Mouse (Mus musculus): ENCODE results near the gene Gm20388. TPM values are rescaled to one million over a fixed set of nuclear protein-coding genes. Genes with fewer than 3 reads are reported as not detected.
A peak's percentile ranks its signal among the peaks of the same experiment; 100 is the strongest.

Gene Gm20388
- polyA plus RNA-seq, 1 experiment from 2014 or later = 7.4 TPM

DNA sequence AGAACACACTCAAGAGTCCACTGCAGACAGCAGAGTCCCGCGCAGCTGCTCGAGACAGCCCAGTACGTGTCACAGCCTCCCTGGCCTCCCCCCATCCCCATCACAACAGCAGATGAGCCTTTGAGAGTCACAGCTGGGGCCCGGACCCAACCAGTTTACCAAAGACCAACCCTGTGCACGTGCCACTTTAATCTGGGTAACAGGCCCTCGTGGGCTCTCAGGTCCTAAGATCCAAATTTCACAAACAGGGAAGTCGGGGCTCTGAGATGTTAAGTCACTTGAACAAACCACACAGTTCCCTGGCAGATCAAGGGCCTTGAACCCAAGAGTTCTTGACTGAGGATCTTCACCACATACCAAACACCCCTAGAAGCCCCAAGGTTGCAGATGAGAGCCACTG, 2010.9 kb downstream of the Gm20388 start:
- no peaks in the 10 kb centered on the region for H3K27me3 ChIP-seq
- H3K9me3 ChIP-seq (replicated peaks) = no peaks in the 10 kb centered on the region
- peak overlapping the region; percentile 65; the same call in 1 of the 2 replicates for H3K27ac ChIP-seq
- no peak overlapping the region for H3K9ac ChIP-seq
- H3K4me3 ChIP-seq (replicated peaks) = no peak overlapping the region
- H3K36me3 ChIP-seq = no peaks in the 10 kb centered on the region
- ATAC-seq (replicated peaks; ENCODE audit: low FRiP score) = no peak
- WGBS = 74% methylated on average over 8 of the region's 8 CpGs
- H3K4me2 ChIP-seq = no peak overlapping the region
- peaks cover 33% of the 10 kb centered on the region for H3K4me1 ChIP-seq

DNA sequence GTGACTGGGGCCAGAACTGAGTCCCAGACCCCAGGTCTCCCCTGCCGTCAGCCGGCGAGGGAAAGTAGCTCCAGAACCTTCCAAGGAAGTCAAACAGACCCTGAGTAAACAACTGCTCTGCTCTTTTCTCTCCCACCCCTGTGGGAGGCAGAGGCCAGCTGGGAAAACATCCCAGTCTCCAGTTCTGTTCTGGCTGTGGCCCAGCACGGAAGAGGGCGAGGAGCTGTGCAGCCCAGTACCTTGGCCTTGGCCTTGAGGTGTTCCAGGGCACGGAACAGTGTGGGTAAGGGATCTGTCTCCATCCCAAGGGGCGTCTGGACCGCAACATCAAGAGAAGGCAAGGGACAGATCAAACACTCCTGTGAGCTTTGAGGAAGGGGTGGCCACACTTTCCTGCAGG, 2011.5 kb downstream of the Gm20388 start:
- 21% methylated on average over 8 of the region's 8 CpGs for WGBS
- no peaks in the 10 kb centered on the region for H3K27me3 ChIP-seq
- no peak overlapping the region for H3K4me2 ChIP-seq
- H3K9me3 ChIP-seq (replicated peaks) = no peaks in the 10 kb centered on the region
- no peak overlapping the region for H3K4me3 ChIP-seq (replicated peaks)
- no peak for ATAC-seq (replicated peaks; ENCODE audit: low FRiP score)
- peaks cover 33% of the 10 kb centered on the region for H3K4me1 ChIP-seq
- no peak overlapping the region for H3K9ac ChIP-seq
- H3K27ac ChIP-seq = peak overlapping the region; percentile 65; the same call in 1 of the 2 replicates
- H3K36me3 ChIP-seq = no peaks in the 10 kb centered on the region

GRCm38 (mm10) chr8:121924681-121925080, 2014.0 kb downstream of the Gm20388 start:
- Histone ChIP-seq H3K9ac (no peak overlapping the region), H3K4me2 (no peak overlapping the region), H3K27ac (no peak overlapping the region), H3K36me3 (no peaks in the 10 kb centered on the region), H3K27me3 (no peaks in the 10 kb centered on the region), H3K9me3 (replicated peaks) (no peaks in the 10 kb centered on the region), H3K4me1 (peaks cover 21% of the 10 kb centered on the region), H3K4me3 (replicated peaks) (no peak overlapping the region)
- 90% methylated on average over 5 of the region's 5 CpGs for WGBS
- no peak for ATAC-seq (replicated peaks; ENCODE audit: low FRiP score)

GRCm38 (mm10) chr8:121925624-121926023, 2015.0 kb downstream of the Gm20388 start:
- Histone ChIP-seq H3K4me2 (no peak overlapping the region), H3K9me3 (replicated peaks) (no peaks in the 10 kb centered on the region), H3K4me1 (peaks cover 19% of the 10 kb centered on the region), H3K27ac (no peak overlapping the region), H3K4me3 (replicated peaks) (no peak overlapping the region), H3K27me3 (no peaks in the 10 kb centered on the region), H3K9ac (no peak overlapping the region), H3K36me3 (no peaks in the 10 kb centered on the region)
- WGBS = 28% methylated on average over 10 of the region's 10 CpGs
- ATAC-seq (replicated peaks; ENCODE audit: low FRiP score) = no peak

- no peaks in the 10 kb centered on the region for H3K36me3 ChIP-seq
- H3K4me3 ChIP-seq (replicated peaks) = no peak overlapping the region
- H3K4me2 ChIP-seq = no peak overlapping the region
- no peak overlapping the region for H3K27ac ChIP-seq
- no peak for ATAC-seq (replicated peaks; ENCODE audit: low FRiP score)
- peaks cover 15% of the 10 kb centered on the region for H3K4me1 ChIP-seq
- H3K9me3 ChIP-seq (replicated peaks) = no peaks in the 10 kb centered on the region
- 56% methylated on average over 8 of the region's 8 CpGs for WGBS
- H3K27me3 ChIP-seq = no peaks in the 10 kb centered on the region
- H3K9ac ChIP-seq = no peak overlapping the region
Measured at GRCm38 (mm10) chr8:121926266-121926665, 2015.6 kb downstream of the Gm20388 start.

- H3K27ac ChIP-seq = no peak overlapping the region
- no peak overlapping the region for H3K9ac ChIP-seq
- 37% methylated on average over 8 of the region's 8 CpGs for WGBS
- H3K36me3 ChIP-seq = no peaks in the 10 kb centered on the region
- H3K4me3 ChIP-seq (replicated peaks) = no peak overlapping the region
- ATAC-seq (replicated peaks; ENCODE audit: low FRiP score) = no peak
- no peak overlapping the region for H3K4me2 ChIP-seq
- H3K9me3 ChIP-seq (replicated peaks) = no peaks in the 10 kb centered on the region
- peaks cover 4% of the 10 kb centered on the region for H3K4me1 ChIP-seq
- no peaks in the 10 kb centered on the region for H3K27me3 ChIP-seq
Measured at GRCm38 (mm10) chr8:121927316-121927715, 2016.7 kb downstream of the Gm20388 start.

DNA sequence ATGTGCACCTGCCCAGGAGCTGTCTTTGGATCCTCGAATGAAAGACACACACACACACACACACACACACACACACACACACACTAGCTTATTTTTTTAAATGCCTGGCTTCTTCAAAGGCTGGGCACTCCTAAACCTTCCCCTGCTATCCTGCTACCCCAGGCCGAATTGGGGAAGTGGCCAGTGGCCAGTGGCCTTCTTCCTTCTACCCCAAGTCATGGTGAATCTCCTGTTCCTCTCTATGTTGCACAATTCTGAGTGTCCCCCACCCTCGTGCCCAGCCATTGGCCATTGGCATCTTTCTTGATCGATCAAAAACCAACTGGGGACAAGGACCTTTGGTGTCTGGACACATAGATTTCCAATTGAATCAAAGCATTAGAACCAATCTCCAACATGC, 2019.4 kb downstream of the Gm20388 start:
- Histone ChIP-seq H3K36me3 (no peaks in the 10 kb centered on the region), H3K27me3 (no peaks in the 10 kb centered on the region), H3K9ac (no peak overlapping the region), H3K9me3 (replicated peaks) (no peaks in the 10 kb centered on the region), H3K4me3 (replicated peaks) (no peak overlapping the region), H3K27ac (no peak overlapping the region), H3K4me1 (0 out of 2 replicates have a peak, but pooled peaks cover 4% of the 10 kb centered on the region), H3K4me2 (no peak overlapping the region)
- 82% methylated on average over 4 of the region's 4 CpGs for WGBS
- ATAC-seq (replicated peaks; ENCODE audit: low FRiP score) = no peak

- 78% methylated on average over 7 of the region's 7 CpGs for WGBS
- no peak overlapping the region for H3K4me2 ChIP-seq
- no peaks in the 10 kb centered on the region for H3K36me3 ChIP-seq
- no peak overlapping the region for H3K9ac ChIP-seq
- no peak overlapping the region for H3K4me3 ChIP-seq (replicated peaks)
- no peak for ATAC-seq (replicated peaks; ENCODE audit: low FRiP score)
- H3K4me1 ChIP-seq = 0 out of 2 replicates have a peak, but pooled peaks cover 4% of the 10 kb centered on the region
- no peaks in the 10 kb centered on the region for H3K27me3 ChIP-seq
- H3K27ac ChIP-seq = no peak overlapping the region
- H3K9me3 ChIP-seq (replicated peaks) = no peaks in the 10 kb centered on the region
Measured at GRCm38 (mm10) chr8:121931571-121931970, 2020.9 kb downstream of the Gm20388 start.

DNA sequence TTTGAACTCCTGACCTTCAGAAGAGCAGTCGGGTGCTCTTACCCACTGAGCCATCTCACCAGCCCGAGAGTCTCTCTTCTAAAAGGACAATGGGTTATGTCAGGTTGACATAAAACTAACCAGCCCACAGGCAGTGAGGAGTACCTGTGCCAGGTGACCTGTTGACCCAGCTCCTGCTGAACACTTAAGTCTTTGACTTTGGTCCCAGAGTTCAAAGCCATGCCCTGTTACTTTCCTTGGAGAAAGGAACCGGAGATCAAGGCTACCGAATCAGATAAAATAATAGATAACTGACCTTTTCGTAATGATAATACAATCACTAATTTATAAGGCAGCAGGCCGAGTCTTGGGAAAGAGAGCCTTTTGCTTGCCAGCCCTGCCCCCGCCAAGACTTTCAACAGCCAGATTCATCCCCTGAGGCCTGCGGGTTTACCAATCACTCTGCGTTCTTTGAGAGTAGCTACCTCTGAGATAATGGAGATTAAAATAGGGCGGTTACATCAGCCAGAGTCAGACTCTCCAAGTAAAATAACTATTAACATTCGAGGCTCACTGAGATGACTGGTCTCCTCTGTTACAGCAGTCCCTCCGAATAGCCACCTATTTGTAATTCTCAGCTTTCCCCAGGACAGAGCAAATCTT, 2021.5 kb downstream of the Gm20388 start:
- H3K9ac ChIP-seq = no peak overlapping the region
- H3K4me3 ChIP-seq (replicated peaks) = no peak overlapping the region
- no peak for ATAC-seq (replicated peaks; ENCODE audit: low FRiP score)
- WGBS = 76% methylated on average over 12 of the region's 12 CpGs
- H3K9me3 ChIP-seq (replicated peaks) = no peaks in the 10 kb centered on the region
- H3K36me3 ChIP-seq = no peaks in the 10 kb centered on the region
- no peak overlapping the region for H3K27ac ChIP-seq
- H3K4me2 ChIP-seq = no peak overlapping the region
- 0 out of 2 replicates have a peak, but pooled peaks cover 4% of the 10 kb centered on the region for H3K4me1 ChIP-seq
- H3K27me3 ChIP-seq = no peaks in the 10 kb centered on the region

DNA sequence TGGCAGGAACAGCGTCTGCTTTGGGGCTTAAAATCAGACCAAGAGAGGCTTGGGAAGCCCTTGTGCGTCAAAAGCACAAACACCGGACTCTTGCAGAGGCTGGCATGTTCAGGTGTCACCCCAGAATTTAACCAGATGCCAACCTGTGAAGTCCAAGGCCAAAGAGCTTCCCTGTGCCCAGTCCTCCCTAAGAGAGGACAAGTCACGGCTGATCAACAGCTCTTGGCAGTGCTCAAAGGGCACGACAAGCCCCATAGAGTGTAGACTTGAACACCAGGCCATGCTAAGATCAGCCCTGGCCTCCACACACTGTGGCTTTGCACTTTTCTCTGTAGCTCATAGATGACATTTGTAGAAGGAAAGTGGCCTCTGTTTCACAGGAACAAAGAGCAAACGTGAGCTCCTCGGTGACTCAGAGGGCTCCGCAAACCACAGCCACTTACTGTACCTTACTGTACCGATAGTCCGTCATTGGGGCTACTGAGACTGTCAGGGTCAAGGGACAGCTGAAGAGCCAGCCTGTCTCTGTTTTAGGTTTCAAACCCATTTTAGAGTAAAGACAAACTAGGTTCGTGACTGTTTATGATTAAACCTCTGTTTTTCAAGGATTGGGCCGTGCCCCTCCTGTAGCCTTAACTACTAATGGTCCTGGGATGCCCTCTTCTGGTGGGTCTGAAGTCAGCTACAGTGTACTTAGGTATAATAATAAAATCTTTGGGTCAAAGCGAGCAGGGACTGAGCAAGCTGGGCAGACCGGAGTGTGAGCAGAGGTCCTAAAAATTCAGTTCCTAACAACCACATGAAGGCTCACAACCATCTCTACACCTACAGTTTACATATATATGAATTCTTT, 2022.3 kb downstream of the Gm20388 start:
- WGBS = 87% methylated on average over 14 of the region's 14 CpGs
- no peak overlapping the region for H3K4me2 ChIP-seq
- no peak overlapping the region for H3K27ac ChIP-seq
- H3K9me3 ChIP-seq (replicated peaks) = no peaks in the 10 kb centered on the region
- no peaks in the 10 kb centered on the region for H3K27me3 ChIP-seq
- no peak overlapping the region for H3K9ac ChIP-seq
- 0 out of 2 replicates have a peak, but pooled peaks cover 4% of the 10 kb centered on the region for H3K4me1 ChIP-seq
- ATAC-seq (replicated peaks; ENCODE audit: low FRiP score) = no peak
- no peak overlapping the region for H3K4me3 ChIP-seq (replicated peaks)
- no peaks in the 10 kb centered on the region for H3K36me3 ChIP-seq

GRCm38 (mm10) chr8:121934506-121934905, 2023.9 kb downstream of the Gm20388 start:
- H3K27me3 ChIP-seq = no peaks in the 10 kb centered on the region
- no peak for ATAC-seq (replicated peaks; ENCODE audit: low FRiP score)
- no peaks in the 10 kb centered on the region for H3K9me3 ChIP-seq (replicated peaks)
- no peaks in the 10 kb centered on the region for H3K36me3 ChIP-seq
- no peak overlapping the region for H3K27ac ChIP-seq
- H3K9ac ChIP-seq = no peak overlapping the region
- no peak overlapping the region for H3K4me3 ChIP-seq (replicated peaks)
- WGBS = 42% methylated on average over 4 of the region's 4 CpGs
- 0 out of 2 replicates have a peak, but pooled peaks cover 4% of the 10 kb centered on the region for H3K4me1 ChIP-seq
- no peak overlapping the region for H3K4me2 ChIP-seq

DNA sequence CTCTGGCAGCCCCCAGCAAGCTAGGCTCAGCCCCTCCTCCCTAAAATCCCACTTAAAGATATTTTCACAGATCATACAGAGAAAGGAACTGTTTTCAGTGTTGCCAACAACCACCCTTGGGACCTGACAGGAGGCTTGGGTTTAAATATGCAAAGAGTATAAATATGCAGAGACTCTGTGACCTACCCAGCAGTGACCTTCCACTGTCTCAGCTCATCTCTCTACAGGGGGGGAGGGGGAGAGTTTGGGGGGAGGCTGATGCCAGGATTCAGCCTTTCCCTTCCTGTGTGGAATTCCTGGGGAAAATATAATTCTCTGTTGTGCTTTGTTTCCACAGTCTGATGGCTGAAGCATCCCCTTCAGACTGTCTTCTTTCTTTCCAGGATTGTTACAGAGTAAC, 2024.3 kb downstream of the Gm20388 start:
- Histone ChIP-seq H3K4me2 (no peak overlapping the region), H3K9me3 (replicated peaks) (no peaks in the 10 kb centered on the region), H3K27me3 (no peaks in the 10 kb centered on the region), H3K9ac (no peak overlapping the region), H3K27ac (0 out of 2 replicates have a peak overlapping the region, but pooled peaks have one; percentile 0), H3K36me3 (no peaks in the 10 kb centered on the region), H3K4me1 (0 out of 2 replicates have a peak, but pooled peaks cover 4% of the 10 kb centered on the region), H3K4me3 (replicated peaks) (no peak overlapping the region)
- no peak for ATAC-seq (replicated peaks; ENCODE audit: low FRiP score)
